Mouse (Mus musculus): ENCODE measurements at regions not wholly inside any gene's neighbourhood (a gene's known extent, or its start where the extent isn't known, plus 50 kb on each side); places are given as distances from the start of the nearest gene placed in this dataset.

DNA sequence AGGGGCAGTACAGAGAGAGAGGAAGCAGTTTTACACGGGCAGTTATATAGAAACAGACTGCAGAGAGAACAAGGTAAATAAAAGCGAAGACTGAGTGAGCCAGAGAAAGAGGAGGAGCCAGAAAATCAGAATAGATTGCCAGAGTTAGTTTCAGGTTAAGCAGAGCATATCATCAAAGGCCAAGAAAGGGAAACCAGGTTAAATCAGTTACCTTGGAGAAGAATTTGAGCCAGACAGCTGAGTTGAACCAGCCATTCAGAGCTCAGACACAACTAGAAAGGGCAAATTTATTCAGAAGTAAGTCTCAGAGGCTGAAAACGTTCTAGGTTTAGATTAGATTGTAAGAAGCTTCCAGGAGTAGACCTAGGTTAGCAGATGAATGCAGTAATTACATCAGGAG, 858.6 kb downstream of the Adgrl3 start:
- ATAC-seq = no peak
- no peaks in the 10 kb centered on the region for H3K27me3 ChIP-seq
- no peak for DNase-seq (ENCODE audit: low read depth, low spot score)
- in situ Hi-C loops (cut with MboI; ENCODE audit: low pct_unique_long_range_greater_than_20kb) = no loop called here
- ChIA-PET POLR2A (no interaction called here), CTCF (no interaction called here)
- no peak for TF ChIP-seq CTCF (IDR thresholded peaks at IDR 0.05)

GRCm38 (mm10) chr5:81893358-81893757, 873.4 kb downstream of the Adgrl3 start:
- CTCF ChIA-PET = no interaction called here
- POLR2A ChIA-PET = no interaction called here
- in situ Hi-C loops (cut with MboI; ENCODE audit: low pct_unique_long_range_greater_than_20kb) = no loop called here
- H3K27me3 ChIP-seq = peaks cover 3% of the 10 kb centered on the region
- ATAC-seq (no peak), DNase-seq (ENCODE audit: low read depth, low spot score) (no peak)
- TF ChIP-seq CTCF (IDR thresholded peaks at IDR 0.05) = no peak

DNA sequence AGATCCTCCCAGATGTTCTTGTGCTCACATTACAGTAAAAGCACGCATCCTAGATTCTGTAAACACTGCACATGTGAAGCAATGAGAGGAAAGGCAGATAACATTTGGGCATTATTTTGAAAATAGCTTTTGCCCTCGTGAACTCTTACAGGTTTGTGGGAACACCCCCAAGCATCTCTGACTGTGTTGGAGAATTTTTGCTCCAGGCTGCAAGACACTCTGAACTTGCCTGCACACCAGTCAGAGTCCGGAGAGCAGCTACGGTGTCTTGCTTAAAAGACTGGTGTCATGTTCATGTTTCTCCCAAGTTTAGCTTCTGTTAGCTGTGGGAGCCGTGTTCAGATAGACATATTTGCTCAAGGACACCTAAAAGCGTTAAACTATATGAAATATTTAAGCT, 889.4 kb downstream of the Adgrl3 start:
- CTCF ChIA-PET = no interaction called here
- no peak for ATAC-seq
- in situ Hi-C loops (cut with MboI; ENCODE audit: low pct_unique_long_range_greater_than_20kb) = no loop called here
- no peak for TF ChIP-seq CTCF (IDR thresholded peaks at IDR 0.05)
- POLR2A ChIA-PET = no interaction called here
- H3K27me3 ChIP-seq = no peaks in the 10 kb centered on the region
- DNase-seq (ENCODE audit: low read depth, low spot score) = no peak

DNA sequence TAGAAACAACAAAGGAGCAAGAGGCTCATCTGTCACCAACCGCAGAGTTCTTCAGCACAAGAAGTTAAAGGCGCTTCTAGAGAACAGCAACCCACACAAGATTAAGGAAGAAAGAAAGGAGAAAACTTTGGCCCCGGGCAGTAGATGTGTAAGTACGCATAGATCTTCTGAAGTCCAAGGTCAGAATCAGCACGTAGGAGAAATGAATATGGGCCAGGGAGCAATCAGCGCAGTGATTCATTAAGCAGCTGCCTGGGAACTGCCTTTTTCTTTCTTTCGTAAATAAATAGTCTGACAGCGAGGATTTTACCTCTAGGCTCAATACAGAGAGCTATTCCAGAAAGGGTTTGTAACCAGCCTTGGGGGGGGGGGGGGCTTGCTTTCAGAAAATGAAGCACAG, 890.0 kb downstream of the Adgrl3 start:
- ATAC-seq = no peak
- CTCF ChIA-PET = no interaction called here
- POLR2A ChIA-PET = no interaction called here

GRCm38 (mm10) chr5:81916667-81917066, 896.7 kb downstream of the Adgrl3 start:
- in situ Hi-C loops (cut with MboI; ENCODE audit: low pct_unique_long_range_greater_than_20kb) = no loop called here
- no peaks in the 10 kb centered on the region for H3K27me3 ChIP-seq
- CTCF ChIA-PET = no interaction called here
- POLR2A ChIA-PET = no interaction called here
- TF ChIP-seq CTCF (IDR thresholded peaks at IDR 0.05) = no peak
- no peak for DNase-seq (ENCODE audit: low read depth, low spot score)
- no peak for ATAC-seq

More for the DNA sequence above, 890.0 kb downstream of the Adgrl3 start:
- TF ChIP-seq CTCF (IDR thresholded peaks at IDR 0.05) = no peak
- no peaks in the 10 kb centered on the region for H3K27me3 ChIP-seq
- DNase-seq (ENCODE audit: low read depth, low spot score) = no peak
- in situ Hi-C loops (cut with MboI; ENCODE audit: low pct_unique_long_range_greater_than_20kb) = no loop called here

- DNase-seq (ENCODE audit: low read depth, low spot score) (no peak), ATAC-seq (no peak)
- ChIA-PET POLR2A (interaction anchor here (0.5 kb wide), 1 partner anchor 1463 kb away, joined by 3 read pairs; no protein-coding TSS in a partner anchor), CTCF (no interaction called here)
- peaks cover 2% of the 10 kb centered on the region for H3K27me3 ChIP-seq
- no peak for TF ChIP-seq CTCF (IDR thresholded peaks at IDR 0.05)
- in situ Hi-C loops (cut with MboI; ENCODE audit: low pct_unique_long_range_greater_than_20kb) = no loop called here
Observed at GRCm38 (mm10) chr5:81940798-81941197, 920.9 kb downstream of the Adgrl3 start.

- DNase-seq (ENCODE audit: low read depth, low spot score) (no peak), ATAC-seq (no peak)
- CTCF ChIA-PET = no interaction called here
- no peaks in the 10 kb centered on the region for H3K27me3 ChIP-seq
- in situ Hi-C loops (cut with MboI; ENCODE audit: low pct_unique_long_range_greater_than_20kb) = no loop called here
- POLR2A ChIA-PET = no interaction called here
- TF ChIP-seq CTCF (IDR thresholded peaks at IDR 0.05) = no peak
Observed at GRCm38 (mm10) chr5:81969685-81970524, 950.0 kb downstream of the Adgrl3 start.

- ChIA-PET CTCF (no interaction called here), POLR2A (no interaction called here)
- no peak for TF ChIP-seq CTCF (IDR thresholded peaks at IDR 0.05)
- ATAC-seq (no peak), DNase-seq (ENCODE audit: low read depth, low spot score) (no peak)
- H3K27me3 ChIP-seq = no peaks in the 10 kb centered on the region
- in situ Hi-C loops (cut with MboI; ENCODE audit: low pct_unique_long_range_greater_than_20kb) = no loop called here
Observed at GRCm38 (mm10) chr5:81970525-81971011, 950.6 kb downstream of the Adgrl3 start.

DNA sequence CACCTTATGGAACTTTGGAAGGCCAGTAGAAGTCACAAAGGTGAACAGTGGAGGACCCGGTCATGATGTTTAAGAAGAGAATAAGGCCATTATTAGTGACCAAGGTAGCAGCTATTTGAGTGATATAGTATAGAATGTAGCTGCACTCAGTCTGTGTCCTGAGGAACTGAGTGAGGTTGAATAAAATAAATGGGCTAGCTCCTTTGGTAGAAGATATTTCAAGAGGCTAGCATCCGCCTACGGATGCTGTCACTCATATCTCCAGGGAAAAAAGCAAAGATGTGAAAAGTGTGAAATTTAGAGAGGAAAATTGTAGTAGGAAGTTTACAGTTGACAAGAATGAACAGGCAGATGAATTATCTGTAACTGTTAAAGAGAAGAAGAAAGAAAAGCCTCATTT, 956.6 kb downstream of the Adgrl3 start:
- no peaks in the 10 kb centered on the region for H3K27me3 ChIP-seq
- DNase-seq (ENCODE audit: low read depth, low spot score) (no peak), ATAC-seq (no peak)
- in situ Hi-C loops (cut with MboI; ENCODE audit: low pct_unique_long_range_greater_than_20kb) = no loop called here
- ChIA-PET POLR2A (no interaction called here), CTCF (no interaction called here)
- no peak for TF ChIP-seq CTCF (IDR thresholded peaks at IDR 0.05)

GRCm38 (mm10) chr5:81983351-81983750, 963.4 kb downstream of the Adgrl3 start:
- in situ Hi-C loops (cut with MboI; ENCODE audit: low pct_unique_long_range_greater_than_20kb) = no loop called here
- DNase-seq (ENCODE audit: low read depth, low spot score) (no peak), ATAC-seq (no peak)
- ChIA-PET CTCF (no interaction called here), POLR2A (no interaction called here)
- TF ChIP-seq CTCF (IDR thresholded peaks at IDR 0.05) = no peak
- no peaks in the 10 kb centered on the region for H3K27me3 ChIP-seq

DNA sequence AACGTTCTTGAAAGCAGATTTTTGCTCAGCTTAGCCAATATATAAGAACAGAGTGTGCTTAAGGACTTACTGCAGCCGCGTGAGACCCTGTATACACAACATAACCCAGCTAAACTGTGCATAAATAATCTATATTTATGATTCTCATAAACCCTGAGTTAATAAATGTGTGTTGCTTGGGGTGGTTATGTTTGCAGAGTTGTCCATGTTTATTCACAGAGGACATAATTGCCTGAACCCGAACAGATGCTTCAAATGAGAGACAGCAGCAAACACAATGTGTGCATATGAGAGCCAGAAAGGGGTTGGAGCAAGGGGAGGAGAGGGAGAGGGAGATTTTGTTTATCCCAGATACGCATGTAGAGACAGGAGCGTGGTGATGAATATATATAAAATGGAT, 968.1 kb downstream of the Adgrl3 start:
- ChIA-PET CTCF (no interaction called here), POLR2A (no interaction called here)
- ATAC-seq (no peak), DNase-seq (ENCODE audit: low read depth, low spot score) (no peak)
- TF ChIP-seq CTCF (IDR thresholded peaks at IDR 0.05) = no peak
- H3K27me3 ChIP-seq = no peaks in the 10 kb centered on the region
- in situ Hi-C loops (cut with MboI; ENCODE audit: low pct_unique_long_range_greater_than_20kb) = no loop called here

- peaks cover 5% of the 10 kb centered on the region for H3K27me3 ChIP-seq
- ChIA-PET POLR2A (no interaction called here), CTCF (no interaction called here)
- ATAC-seq (no peak), DNase-seq (ENCODE audit: low read depth, low spot score) (no peak)
- TF ChIP-seq CTCF (IDR thresholded peaks at IDR 0.05) = no peak
- in situ Hi-C loops (cut with MboI; ENCODE audit: low pct_unique_long_range_greater_than_20kb) = no loop called here
Observed at GRCm38 (mm10) chr5:82007955-82008354, 988.0 kb downstream of the Adgrl3 start.
